Mouse (Mus musculus) retina, postnatal 7 days (tissue): ENCODE measurements around the gene Qsox2.
A peak's percentile ranks its signal among the peaks of the same experiment; 100 is the strongest.

Experiments used
- DNase-seq: peaks from one replicate; pipeline ENCODE4 v3.0.0-alpha.2; 2012; ENCODE audit warnings: low read depth, low spot score

Gene Qsox2

DNA sequence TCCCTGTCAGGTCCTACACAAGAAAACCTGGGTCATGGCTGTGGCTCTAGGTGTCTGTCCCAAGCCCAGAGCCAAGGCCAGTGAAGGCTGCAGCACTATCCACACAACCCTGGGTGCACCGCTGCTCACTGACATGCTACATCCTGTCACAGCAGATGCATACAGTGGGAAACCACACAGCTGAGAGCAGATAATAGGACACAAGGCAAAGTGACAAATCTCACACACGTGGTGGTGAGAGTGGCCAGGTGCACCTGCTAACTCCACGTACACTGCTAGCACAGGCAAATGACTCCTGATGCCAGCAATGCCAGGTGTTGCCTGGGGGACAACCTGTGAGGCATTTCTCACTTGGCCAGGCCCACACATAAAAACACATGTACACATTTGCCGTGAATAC lies 12.1 kb downstream of the Qsox2 start:
- no peak for DNase-seq

DNA sequence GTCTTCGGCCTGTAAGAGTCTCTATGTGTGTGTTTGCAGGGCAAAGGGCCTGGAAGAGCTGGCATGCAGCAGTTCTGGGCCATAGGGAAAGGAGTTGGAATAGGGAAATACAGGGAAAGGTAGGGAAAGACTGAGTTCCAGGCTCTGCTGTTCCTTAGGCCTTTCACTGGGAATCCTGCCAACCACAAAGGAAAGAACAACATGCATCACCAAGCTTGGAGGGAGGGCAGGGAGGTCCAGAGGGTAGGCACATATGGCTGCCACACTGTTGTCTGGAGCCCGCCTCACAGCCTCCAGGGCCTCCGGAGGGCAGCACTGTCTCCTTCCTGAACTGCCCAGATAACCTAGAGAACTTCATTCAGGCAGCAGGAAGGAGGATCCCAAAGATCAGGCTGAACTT lies 13.4 kb downstream of the Qsox2 start:
- DNase-seq: no peak

- no peak for DNase-seq
Measured at GRCm38 (mm10) chr2:26214526-26214925, 22.8 kb downstream of the Qsox2 start.

GRCm38 (mm10) chr2:26209566-26209965 lies 27.8 kb downstream of the Qsox2 start:
- no peak for DNase-seq

GRCm38 (mm10) chr2:26208126-26208789 lies 29.1 kb downstream of the Qsox2 start, which contains the start of gene Lhx3:
Lhx3 (minus strand) TSS chr2:26208289.
- no peak for DNase-seq

DNA sequence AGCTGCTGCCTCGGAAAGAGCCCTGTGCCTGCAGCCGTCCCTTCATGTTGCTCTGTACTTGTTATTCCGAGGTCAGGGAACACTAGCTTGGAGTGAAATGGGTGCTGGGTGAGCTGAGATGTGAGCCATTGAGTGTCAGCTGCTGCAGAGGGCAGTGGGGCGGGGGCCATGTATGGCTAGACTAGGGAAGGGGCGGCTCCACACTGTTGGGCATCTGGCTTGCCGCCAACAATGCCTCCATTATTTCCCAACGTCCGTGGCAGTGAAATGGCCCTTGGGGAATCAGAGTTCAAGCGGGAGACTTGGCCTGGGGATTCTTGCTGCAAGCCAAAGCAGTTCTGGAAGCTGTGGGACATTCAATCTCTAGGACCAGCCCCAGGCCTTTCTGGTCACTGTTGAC lies 29.8 kb downstream of the Qsox2 start:
- DNase-seq: no peak

- DNase-seq: no peak
Measured at GRCm38 (mm10) chr2:26205761-26206160, 31.6 kb downstream of the Qsox2 start.

GRCm38 (mm10) chr2:26205126-26205525 lies 32.2 kb downstream of the Qsox2 start:
- DNase-seq: no peak

GRCm38 (mm10) chr2:26202849-26203475 lies 34.4 kb downstream of the Qsox2 start:
- DNase-seq: no peak

GRCm38 (mm10) chr2:26201926-26202848 lies 35.1 kb downstream of the Qsox2 start:
- DNase-seq: no peak

- no peak for DNase-seq
Measured at GRCm38 (mm10) chr2:26198488-26198887, 38.8 kb downstream of the Qsox2 start.

- no peak for DNase-seq
Measured at GRCm38 (mm10) chr2:26194552-26195339, 42.6 kb downstream of the Qsox2 start.

- no peak for DNase-seq
Measured at GRCm38 (mm10) chr2:26188517-26188916, 48.8 kb downstream of the Qsox2 start.

DNA sequence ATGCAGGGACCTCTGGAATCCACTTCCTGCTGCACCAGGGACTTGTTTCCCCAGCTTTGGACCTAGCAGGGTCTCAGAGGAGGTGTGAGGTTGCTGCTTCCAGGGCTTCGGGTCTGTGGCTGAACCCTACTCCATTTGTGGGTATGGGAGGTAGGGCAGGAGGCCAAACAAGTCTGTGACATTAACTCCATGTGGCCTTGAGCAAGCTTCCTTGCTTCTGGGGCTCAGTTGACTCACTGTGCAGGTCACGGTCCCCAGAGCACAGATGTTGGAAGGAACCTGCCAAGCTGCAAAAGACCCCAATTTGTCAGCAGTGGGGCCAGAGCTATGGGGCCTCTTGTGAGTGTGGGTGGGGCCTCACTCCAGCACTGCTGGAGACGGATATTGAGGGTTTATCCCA lies 53.0 kb downstream of the Qsox2 start:
- DNase-seq: no peak

DNA sequence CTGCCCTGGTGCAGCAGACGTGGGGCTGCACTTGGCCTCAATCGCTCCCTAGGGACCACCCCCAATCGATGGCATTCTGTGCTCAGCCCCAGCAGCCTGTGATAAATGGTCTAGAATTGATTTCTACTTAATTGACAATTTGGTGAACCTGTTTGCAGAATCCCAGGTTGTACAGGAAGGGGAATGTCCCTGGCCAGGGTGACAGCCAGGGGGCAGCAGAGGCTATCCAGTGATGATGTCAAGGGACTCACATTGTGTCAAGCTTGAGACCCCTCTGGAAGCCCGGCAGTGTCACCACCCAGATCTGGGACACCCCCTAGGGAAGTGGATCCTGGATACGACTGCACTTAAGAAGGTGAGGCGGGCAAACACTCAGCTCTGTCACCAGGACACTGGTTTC lies 54.7 kb downstream of the Qsox2 start:
- peak; percentile 43 for DNase-seq

- no peak for DNase-seq
Measured at GRCm38 (mm10) chr2:26177189-26177588, 60.1 kb downstream of the Qsox2 start.

DNA sequence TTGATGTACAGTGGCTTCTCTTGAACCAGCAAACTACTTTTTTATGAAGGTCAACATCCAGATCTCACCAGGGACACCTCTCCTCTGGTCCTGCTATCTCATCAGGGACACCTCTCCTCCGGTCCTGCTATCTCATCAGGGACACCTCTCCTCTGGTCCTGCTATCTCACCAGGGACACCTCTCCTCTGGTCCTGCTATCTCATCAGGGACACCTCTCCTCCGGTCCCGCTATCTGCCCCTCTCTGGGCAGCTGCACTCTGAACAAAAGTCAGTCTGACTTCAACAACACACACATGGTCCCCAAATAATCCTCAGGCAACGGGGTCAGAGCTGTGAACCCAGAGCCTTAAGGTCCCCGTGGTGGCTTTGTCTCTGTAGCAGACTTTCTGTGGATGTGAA lies 60.6 kb downstream of the Qsox2 start:
- DNase-seq: no peak

- DNase-seq: no peak
Measured at GRCm38 (mm10) chr2:26175191-26175590, 62.1 kb downstream of the Qsox2 start.

DNA sequence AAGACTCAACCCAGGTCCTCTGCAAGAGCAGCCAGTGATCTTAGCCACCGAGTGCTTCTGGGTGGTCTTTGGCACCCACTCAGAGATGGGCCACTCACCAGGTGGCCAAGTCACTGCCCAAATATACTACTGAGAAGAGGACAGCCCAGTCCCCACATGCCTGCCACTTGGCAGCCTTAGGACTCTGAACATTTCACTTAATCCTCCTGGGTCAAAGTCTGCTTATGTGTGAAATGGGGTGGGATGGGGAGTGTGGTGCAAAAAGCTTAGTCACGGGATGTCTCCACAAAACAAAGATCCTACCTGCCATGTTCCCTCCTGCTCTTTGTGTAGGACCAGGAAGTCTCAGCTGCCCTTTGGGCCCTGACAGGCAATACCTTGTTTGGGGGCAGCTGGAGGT lies 65.2 kb downstream of the Qsox2 start:
- no peak for DNase-seq

- no peak for DNase-seq
Measured at GRCm38 (mm10) chr2:26170376-26170775, 66.9 kb downstream of the Qsox2 start.

- DNase-seq: peak; percentile 29
Measured at GRCm38 (mm10) chr2:26168843-26169579, 68.3 kb downstream of the Qsox2 start.
